Mouse (Mus musculus) neutrophil, adult 65 days (primary cell): ENCODE measurements around the gene Ppfia4. TPM values are rescaled to one million over a fixed set of nuclear protein-coding genes. Genes with fewer than 3 reads are reported as not detected.

ENCODE experiments used
- total RNA-seq: library from RNA; stranded (reverse); gene quantifications from 2 replicates; pipeline ENCODE4 v1.2.4, GENCODE M21; 2023

The Ppfia4 gene
- total RNA-seq = 6.5 and 8.7 TPM in 2 replicates

DNA sequence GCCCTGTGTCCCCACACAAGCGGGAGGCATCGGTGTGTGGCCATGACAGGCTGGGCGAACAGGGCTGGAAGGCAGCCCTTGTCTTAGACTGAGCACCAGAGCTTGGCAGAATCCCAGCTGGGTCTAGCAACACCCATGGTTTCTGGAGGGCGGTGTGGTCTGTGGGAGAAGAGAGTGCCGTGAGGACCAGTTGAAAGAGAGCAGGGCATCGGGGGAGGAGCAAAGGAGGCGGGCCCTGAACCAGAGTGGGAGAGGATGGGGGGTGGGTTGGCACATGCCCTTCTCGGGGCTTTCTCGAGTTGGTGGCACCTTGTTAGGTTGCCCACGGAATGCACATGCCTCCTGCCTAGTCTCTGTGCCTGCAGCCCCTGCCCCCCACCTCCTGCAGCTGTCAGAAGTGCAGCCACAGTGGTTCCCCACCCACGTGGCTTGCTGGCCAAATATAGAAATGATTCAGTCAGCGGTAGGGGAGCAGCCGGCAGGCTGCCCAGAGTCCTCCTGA is at the start of gene Ppfia4:
Ppfia4 (minus strand) TSS at position 159 of the 502 bp plus-strand sequence.

DNA sequence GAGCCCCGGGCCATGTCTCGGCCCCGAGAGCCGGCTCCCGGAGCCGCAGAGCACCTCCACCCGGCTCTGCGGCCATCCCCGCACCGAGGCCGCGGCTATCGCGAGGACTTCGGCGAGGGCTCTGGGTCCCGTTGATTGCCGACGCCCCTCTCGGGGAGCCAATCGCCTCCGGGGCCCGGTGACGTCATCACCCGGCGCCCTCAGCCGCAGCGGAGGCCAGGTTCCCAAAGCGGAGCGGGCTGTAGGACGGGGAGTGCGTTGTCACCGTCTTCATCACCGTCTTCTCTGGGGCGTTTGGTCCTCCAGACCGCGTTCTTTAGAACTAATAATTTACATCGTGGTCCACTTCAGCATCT is 29.1 kb upstream of the Ppfia4 start, which contains the start of gene Tmem183a:
Tmem183a (minus strand) TSS at position 123 of the 356 bp plus-strand sequence.

GRCm38 (mm10) chr1:134289598-134290099 is 43.1 kb downstream of the Ppfia4 start, which contains the start of gene Myog:
Myog (plus strand) TSS chr1:134289989.

Other genes with a start within 250 kb of the Ppfia4 start
- 25.4 and 28.8 TPM in 2 replicates for gene Chit1, start 221.7 kb downstream of the Ppfia4 start, total RNA-seq
- 576 and 719 TPM in 2 replicates for gene Chil1, start 150.8 kb downstream of the Ppfia4 start, total RNA-seq
- 0.19 and 0.84 TPM in 2 replicates for gene Mybph, start 139.5 kb downstream of the Ppfia4 start, total RNA-seq
- gene Adora1, start 97.5 kb downstream of the Ppfia4 start, total RNA-seq = not detected in 2 replicates
- not detected in 2 replicates for gene Myog, start 42.9 kb downstream of the Ppfia4 start, total RNA-seq
- 50.6 and 88.1 TPM in 2 replicates for gene Tmem183a, start 29.1 kb upstream of the Ppfia4 start, total RNA-seq
- gene 4933406M09Rik, start 53.0 kb upstream of the Ppfia4 start, total RNA-seq = not detected in 2 replicates
- 65.4 and 71.9 TPM in 2 replicates for gene Cyb5r1, start 72.6 kb upstream of the Ppfia4 start, total RNA-seq
- 495 and 609 TPM in 2 replicates for gene Adipor1, start 82.5 kb upstream of the Ppfia4 start, total RNA-seq
- gene Klhl12, start 122.6 kb upstream of the Ppfia4 start, total RNA-seq = 29.9 and 31.7 TPM in 2 replicates
- 17.1 and 18.8 TPM in 2 replicates for gene Rabif, start 161.7 kb upstream of the Ppfia4 start, total RNA-seq
- not detected in 2 replicates for gene Mgat4e, start 216.8 kb upstream of the Ppfia4 start, total RNA-seq
- 47.3 and 74.6 TPM in 2 replicates for gene Kdm5b, start 227.2 kb upstream of the Ppfia4 start, total RNA-seq